Mouse (Mus musculus): ENCODE data around the gene Trim62. TPM values are rescaled to one million over a fixed set of nuclear protein-coding genes. Genes with fewer than 3 reads are reported as not detected.

The Trim62 gene
- polyA plus RNA-seq (2012; fragmentation: generic; extraction: Trizol), result 1 to 10 TPM in 1 of 2 experiments, under 1 TPM in 1; 0.41 to 1.7 TPM

GRCm38 (mm10) chr4:128883379-128883781 is at the start of gene Trim62:
TSS of gene Trim62 (plus strand) at chr4:128883580.

Other genes with a start within 250 kb of the Trim62 start
- gene Phc2, start 228.9 kb upstream of the Trim62 start, polyA plus RNA-seq (2012; fragmentation: generic; extraction: Trizol), result 10 to 100 TPM; 67.1 to 84.2 TPM
- under 1 TPM; 0.01 to 0.28 TPM for gene A3galt2, start 128.2 kb upstream of the Trim62 start, polyA plus RNA-seq (2012; fragmentation: generic; extraction: Trizol)
- gene Zfp362, start 77.5 kb upstream of the Trim62 start, polyA plus RNA-seq (2012; fragmentation: generic; extraction: Trizol), result 10 to 100 TPM; 10.3 to 34.9 TPM
- 10 to 100 TPM; 10.8 to 43.6 TPM for gene Azin2, start 78.9 kb downstream of the Trim62 start, polyA plus RNA-seq (2012; fragmentation: generic; extraction: Trizol)
- 10 to 100 TPM; 50.7 to 70.7 TPM for gene Ak2, start 108.4 kb downstream of the Trim62 start, polyA plus RNA-seq (2012; fragmentation: generic; extraction: Trizol)
- 10 to 100 TPM; 15.5 to 24.0 TPM for gene Rnf19b, start 174.7 kb downstream of the Trim62 start, polyA plus RNA-seq (2012; fragmentation: generic; extraction: Trizol)
- not detected for gene Tmem54, start 222.0 kb downstream of the Trim62 start, polyA plus RNA-seq (2012; fragmentation: generic; extraction: Trizol)
- under 1 TPM in 1 of 2 experiments, not detected in 1; 0.02 TPM for gene Hpca, start 238.5 kb downstream of the Trim62 start, polyA plus RNA-seq (2012; fragmentation: generic; extraction: Trizol)